Mouse (Mus musculus): ENCODE results near the gene Klrb1a. TPM values are rescaled to one million over a fixed set of nuclear protein-coding genes. Genes with fewer than 3 reads are reported as not detected.

Klrb1a gene
- polyA plus RNA-seq, 1 experiment from 2014 or later: not detected

DNA sequence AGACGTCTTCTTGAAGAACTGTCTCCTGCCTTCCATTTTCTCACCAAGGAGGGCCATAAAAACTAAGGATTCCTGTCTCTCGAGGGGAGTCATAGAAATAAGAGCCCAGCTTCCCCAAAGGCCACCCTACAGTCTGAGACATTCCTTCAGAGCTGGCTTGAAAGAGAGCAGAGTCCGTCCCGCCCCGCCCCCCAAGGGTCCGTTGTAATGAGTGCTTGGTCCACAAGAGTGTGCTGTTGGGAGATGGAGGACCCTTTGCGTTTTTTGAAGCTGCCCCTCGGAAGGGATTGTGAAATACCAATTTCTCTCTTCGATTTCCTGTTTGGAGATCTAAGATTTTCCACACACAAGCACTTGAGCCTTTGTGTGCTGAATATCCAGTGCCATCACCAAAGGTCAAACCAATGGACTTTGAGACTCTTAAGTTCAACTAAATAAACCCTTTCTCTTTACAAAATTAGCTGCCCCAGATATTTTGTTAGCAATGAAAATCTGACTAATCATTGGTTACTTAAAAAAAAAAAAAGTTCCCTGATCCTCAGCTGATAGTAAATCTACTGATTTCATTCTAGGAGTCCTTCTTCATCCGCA, 39.2 kb downstream of the Klrb1a start:
- H3K4me2 ChIP-seq (replicated peaks; ENCODE audit: low read depth): no peak overlapping the region
- peak; percentile 55 for DNase-seq (ENCODE audit: low spot score)
- 28% methylated on average over 10 of the region's 10 CpGs for WGBS

DNA sequence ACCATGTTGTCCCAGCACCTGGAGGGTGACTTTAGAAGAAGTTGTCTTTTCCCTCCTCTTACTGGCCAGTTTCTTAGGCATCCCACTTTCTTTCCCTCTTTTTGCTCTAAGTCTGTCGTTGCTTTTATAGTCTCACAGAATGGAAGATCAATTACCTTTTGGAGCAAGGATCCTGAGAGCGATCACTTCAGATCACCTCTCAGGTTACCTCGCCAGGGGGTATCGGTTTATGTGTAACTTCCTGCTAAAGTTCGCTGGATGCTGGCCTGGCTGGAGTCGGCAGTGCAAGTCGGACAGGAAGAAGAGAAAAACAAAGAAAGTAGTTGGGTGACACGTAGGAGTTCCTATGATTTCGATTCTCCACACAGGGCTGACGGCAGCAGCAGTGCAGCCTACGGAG, 41.8 kb downstream of the Klrb1a start, which contains the start of gene A2ml1:
A2ml1 (minus strand) TSS at position 101 of the 400 bp plus-strand sequence.
- H3K27ac ChIP-seq (replicated peaks): no peak within 1 kb of the TSS
- H3K4me3 ChIP-seq (ENCODE audit: low read depth, low read length): no peak within 1 kb of the TSS
- H3K9me3 ChIP-seq (ENCODE audit: control insufficient read depth, low read length): no peaks in the 10 kb centered on the region
- TF ChIP-seq EP300 (optimal IDR thresholded peaks at IDR 0.05) (no peak), CTCF (IDR thresholded peaks at IDR 0.05; ENCODE audit: low read depth) (no peak)
- H3K9ac ChIP-seq (ENCODE audit: low read length): no peak within 1 kb of the TSS
- ATAC-seq (ENCODE audit: low FRiP score, low TSS enrichment): no peak
- H3K4me1 ChIP-seq (replicated peaks; ENCODE audit: control insufficient read depth, insufficient read depth): no peaks in the 10 kb centered on the region
- no peak within 1 kb of the TSS for H3K4me2 ChIP-seq (replicated peaks; ENCODE audit: low read depth)
- no peaks in the 10 kb centered on the region for H3K36me3 ChIP-seq (ENCODE audit: control insufficient read depth, insufficient read depth, low read length)
- no peak for DNase-seq (ENCODE audit: low spot score)
- no peaks in the 10 kb centered on the region for H3K27me3 ChIP-seq (ENCODE audit: control insufficient read depth, insufficient read depth, low read length)
- WGBS: 63% methylated on average over 11 of the region's 11 CpGs

More for the DNA sequence above, 39.2 kb downstream of the Klrb1a start:
- Histone ChIP-seq H3K9ac (ENCODE audit: low read length) (no peak overlapping the region), H3K4me1 (replicated peaks; ENCODE audit: control insufficient read depth, insufficient read depth) (no peaks in the 10 kb centered on the region), H3K4me3 (ENCODE audit: low read depth, low read length) (no peak overlapping the region), H3K36me3 (ENCODE audit: control insufficient read depth, insufficient read depth, low read length) (no peaks in the 10 kb centered on the region), H3K27ac (replicated peaks) (no peak overlapping the region), H3K9me3 (ENCODE audit: control insufficient read depth, low read length) (no peaks in the 10 kb centered on the region), H3K27me3 (ENCODE audit: control insufficient read depth, insufficient read depth, low read length) (no peaks in the 10 kb centered on the region)
- no peak for ATAC-seq (ENCODE audit: low FRiP score, low TSS enrichment)
- TF ChIP-seq CTCF (IDR thresholded peaks at IDR 0.05; ENCODE audit: low read depth) (peak; percentile 75), EP300 (optimal IDR thresholded peaks at IDR 0.05) (no peak)

GRCm38 (mm10) chr6:128577301-128577700, 46.0 kb downstream of the Klrb1a start:
- Histone ChIP-seq H3K4me3 (ENCODE audit: low read depth, low read length) (no peak overlapping the region), H3K4me1 (replicated peaks; ENCODE audit: control insufficient read depth, insufficient read depth) (no peaks in the 10 kb centered on the region), H3K27me3 (ENCODE audit: control insufficient read depth, insufficient read depth, low read length) (no peaks in the 10 kb centered on the region), H3K27ac (replicated peaks) (no peak overlapping the region), H3K9ac (ENCODE audit: low read length) (no peak overlapping the region), H3K36me3 (ENCODE audit: control insufficient read depth, insufficient read depth, low read length) (no peaks in the 10 kb centered on the region), H3K9me3 (ENCODE audit: control insufficient read depth, low read length) (no peaks in the 10 kb centered on the region), H3K4me2 (replicated peaks; ENCODE audit: low read depth) (no peak overlapping the region)
- ATAC-seq (ENCODE audit: low FRiP score, low TSS enrichment): no peak
- no peak for DNase-seq (ENCODE audit: low spot score)
- 56% methylated on average over 9 of the region's 9 CpGs for WGBS
- TF ChIP-seq EP300 (optimal IDR thresholded peaks at IDR 0.05) (no peak), CTCF (IDR thresholded peaks at IDR 0.05; ENCODE audit: low read depth) (no peak)

DNA sequence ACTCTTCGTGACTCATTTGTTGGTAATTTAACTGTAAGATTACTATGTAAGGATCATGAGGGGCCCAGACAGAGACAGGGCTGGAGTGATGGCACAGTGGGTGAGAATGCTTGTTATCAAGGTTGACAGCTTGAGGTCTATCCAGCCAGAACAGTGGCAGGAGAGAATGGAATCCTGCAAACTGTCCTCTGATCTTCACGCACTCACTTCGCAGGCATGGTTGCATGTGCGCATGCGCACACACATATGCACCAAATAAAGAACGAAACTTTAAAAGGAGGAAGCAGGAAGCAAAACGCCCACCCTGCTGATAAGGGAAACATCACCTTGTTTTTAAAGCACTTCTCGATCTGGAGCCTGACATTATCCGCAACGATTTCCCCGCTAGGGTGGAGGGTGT, 56.7 kb downstream of the Klrb1a start:
- no peaks in the 10 kb centered on the region for H3K9me3 ChIP-seq (ENCODE audit: control insufficient read depth, low read length)
- H3K4me2 ChIP-seq (replicated peaks; ENCODE audit: low read depth): no peak overlapping the region
- no peak for DNase-seq (ENCODE audit: low spot score)
- H3K27me3 ChIP-seq (ENCODE audit: control insufficient read depth, insufficient read depth, low read length): no peaks in the 10 kb centered on the region
- 91% methylated on average over 11 of the region's 11 CpGs for WGBS
- no peak overlapping the region for H3K27ac ChIP-seq (replicated peaks)
- H3K36me3 ChIP-seq (ENCODE audit: control insufficient read depth, insufficient read depth, low read length): no peaks in the 10 kb centered on the region
- TF ChIP-seq CTCF (IDR thresholded peaks at IDR 0.05; ENCODE audit: low read depth): no peak
- TF ChIP-seq EP300 (optimal IDR thresholded peaks at IDR 0.05): no peak
- no peak overlapping the region for H3K4me3 ChIP-seq (ENCODE audit: low read depth, low read length)
- no peaks in the 10 kb centered on the region for H3K4me1 ChIP-seq (replicated peaks; ENCODE audit: control insufficient read depth, insufficient read depth)
- no peak for ATAC-seq (ENCODE audit: low FRiP score, low TSS enrichment)
- no peak overlapping the region for H3K9ac ChIP-seq (ENCODE audit: low read length)

Other genes with a start within 250 kb of the Klrb1a start
- 0.10 and 0.18 TPM in 2 replicates for gene Tex52, start 248.1 kb downstream of the Klrb1a start, polyA plus RNA-seq (2015; fragmentation: Nextera tagmentation; extraction: Ambion mirVana)
- gene Gm44596, start 248.0 kb downstream of the Klrb1a start, polyA plus RNA-seq (2015; fragmentation: Nextera tagmentation; extraction: Ambion mirVana): not detected in 2 replicates
- 2.2 and 3.4 TPM in 2 replicates for gene Nrip2, start 224.2 kb downstream of the Klrb1a start, polyA plus RNA-seq (2015; fragmentation: Nextera tagmentation; extraction: Ambion mirVana)
- gene Itfg2, start 198.6 kb downstream of the Klrb1a start, polyA plus RNA-seq (2015; fragmentation: Nextera tagmentation; extraction: Ambion mirVana): 13.6 and 14.8 TPM in 2 replicates
- gene Fkbp4, start 184.9 kb downstream of the Klrb1a start, polyA plus RNA-seq (2015; fragmentation: Nextera tagmentation; extraction: Ambion mirVana): 180 TPM in 2 replicates
- gene Pzp, start 96.8 kb downstream of the Klrb1a start, polyA plus RNA-seq (2015; fragmentation: Nextera tagmentation; extraction: Ambion mirVana): 1.5 and 3.1 TPM in 2 replicates
- 3.1 TPM in 2 replicates for gene A2ml1, start 41.9 kb downstream of the Klrb1a start, polyA plus RNA-seq (2015; fragmentation: Nextera tagmentation; extraction: Ambion mirVana)
- 0.12 and 0.17 TPM in 2 replicates for gene Clec2h, start 38.9 kb upstream of the Klrb1a start, polyA plus RNA-seq (2015; fragmentation: Nextera tagmentation; extraction: Ambion mirVana)
- gene Klrb1, start 99.5 kb upstream of the Klrb1a start, polyA plus RNA-seq (2015; fragmentation: Nextera tagmentation; extraction: Ambion mirVana): not detected in 2 replicates
- gene Klrb1c, start 165.7 kb upstream of the Klrb1a start, polyA plus RNA-seq (2015; fragmentation: Nextera tagmentation; extraction: Ambion mirVana): 0.07 and 0.18 TPM in 2 replicates
- not detected in 2 replicates for gene Gm44511, start 202.8 kb upstream of the Klrb1a start, polyA plus RNA-seq (2015; fragmentation: Nextera tagmentation; extraction: Ambion mirVana)
- gene Klrb1b, start 202.8 kb upstream of the Klrb1a start, polyA plus RNA-seq (2015; fragmentation: Nextera tagmentation; extraction: Ambion mirVana): 0.16 and 0.19 TPM in 2 replicates

Data from stomach, postnatal 0 days (tissue).